Mouse (Mus musculus): ENCODE data around the gene C130026I21Rik. TPM values are rescaled to one million over a fixed set of nuclear protein-coding genes. Genes with fewer than 3 reads are reported as not detected.
"Not testable (repeated sequence)": the region's sequence is repeated elsewhere in the genome, so short reads cannot be mapped to it uniquely, and the experiment has no call there.

C130026I21Rik gene
- total RNA-seq, 2 experiments from 2014 or later: 0.50 to 1.7 TPM

DNA sequence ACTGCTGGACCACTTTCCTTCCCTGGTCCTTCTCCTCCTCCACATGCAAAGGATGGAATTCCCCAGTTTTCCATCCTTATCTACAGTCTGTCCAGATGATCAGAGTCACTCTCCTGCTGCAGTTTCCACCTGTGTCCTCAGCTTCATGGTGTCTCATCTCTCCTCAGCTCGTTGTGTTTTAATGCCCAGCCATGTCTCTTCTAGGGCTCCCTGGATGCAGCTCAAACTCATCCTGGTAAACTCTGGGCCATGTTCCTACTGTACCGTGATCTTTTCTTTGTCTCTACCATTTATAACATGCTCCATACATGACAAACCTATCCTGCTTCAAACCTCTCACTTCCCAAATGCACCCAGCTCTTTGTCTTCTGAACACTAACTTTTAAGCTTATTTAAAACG lies 198.7 kb downstream of the C130026I21Rik start:
- DNase-seq; intact Hi-C loops (cut with DNase I): not testable (repeated sequence)

DNA sequence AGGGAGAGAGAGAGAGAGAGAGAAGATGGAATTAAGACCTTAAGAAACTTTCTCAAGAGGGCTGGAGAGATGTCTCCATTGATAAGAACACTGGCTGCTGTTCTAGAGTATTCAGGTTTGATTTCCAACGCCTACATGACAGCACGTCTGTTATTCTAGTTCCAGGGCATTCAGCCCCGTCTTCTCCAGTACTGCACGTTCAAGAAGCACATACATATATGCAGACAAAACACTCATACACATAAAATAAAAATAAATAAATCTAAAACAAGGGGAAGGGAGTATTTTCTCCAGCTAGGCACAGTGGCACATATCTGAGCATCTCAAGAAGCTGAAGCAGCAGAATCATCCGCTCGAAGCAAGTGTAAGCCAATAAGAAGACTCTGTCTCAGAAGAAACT lies 234.6 kb downstream of the C130026I21Rik start:
- intact Hi-C loops (cut with DNase I); DNase-seq: not testable (repeated sequence)

DNA sequence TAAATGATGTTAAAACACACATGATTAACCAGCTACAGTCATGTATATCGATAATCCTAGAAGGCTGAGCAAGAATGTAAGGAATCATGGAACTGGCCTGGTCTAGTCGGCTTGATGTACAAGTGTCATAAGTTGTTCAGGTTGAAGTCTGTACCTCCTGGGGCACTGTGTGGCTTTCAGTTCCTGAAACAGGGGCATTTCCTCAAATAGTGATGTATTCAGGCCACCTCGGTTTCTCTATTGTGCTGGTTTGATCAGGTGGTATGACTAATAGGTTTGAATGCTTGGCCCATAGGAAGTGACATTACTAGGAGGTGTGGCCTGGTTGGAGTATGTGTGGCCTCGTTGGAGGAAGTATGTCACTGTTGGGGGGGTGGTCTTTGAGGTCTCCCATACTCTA lies 236.0 kb downstream of the C130026I21Rik start:
- DNase-seq: not testable (repeated sequence)

GRCm38 (mm10) chr1:85033616-85034015 lies 236.8 kb downstream of the C130026I21Rik start:
- intact Hi-C loops (cut with DNase I); DNase-seq: not testable (repeated sequence)

More for the DNA sequence above, 236.0 kb downstream of the C130026I21Rik start:
- intact Hi-C loops (cut with DNase I): not testable (repeated sequence)

- DNase-seq; intact Hi-C loops (cut with DNase I): not testable (repeated sequence)
Observed at GRCm38 (mm10) chr1:85030211-85030610, 240.2 kb downstream of the C130026I21Rik start.

GRCm38 (mm10) chr1:85011933-85012332 lies 258.4 kb downstream of the C130026I21Rik start:
- DNase-seq; intact Hi-C loops (cut with DNase I): not testable (repeated sequence)

DNA sequence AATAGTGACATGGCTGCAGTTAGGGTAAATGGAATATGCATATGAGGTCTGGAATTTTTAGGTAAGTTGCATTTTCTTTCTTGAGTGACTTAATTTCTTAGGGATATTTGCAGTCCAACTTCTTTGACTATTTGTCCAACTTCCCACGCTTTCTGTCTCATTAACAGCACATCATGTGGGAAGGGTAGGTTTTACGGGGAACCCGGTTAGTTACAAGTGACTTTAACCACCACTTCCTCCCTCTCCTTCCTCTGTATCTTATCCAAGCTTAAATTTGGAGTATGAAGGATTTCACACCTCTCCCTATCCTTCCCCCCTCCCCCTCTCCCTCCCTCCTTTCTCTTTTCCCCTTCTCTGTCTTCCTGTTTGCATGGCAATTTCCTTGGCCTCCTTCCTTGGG lies 259.4 kb downstream of the C130026I21Rik start:
- intact Hi-C loops (cut with DNase I); DNase-seq: not testable (repeated sequence)

- DNase-seq; intact Hi-C loops (cut with DNase I): not testable (repeated sequence)
Observed at GRCm38 (mm10) chr1:85007737-85008136, 262.6 kb downstream of the C130026I21Rik start.

GRCm38 (mm10) chr1:84999241-84999640 lies 271.1 kb downstream of the C130026I21Rik start:
- intact Hi-C loops (cut with DNase I); DNase-seq: not testable (repeated sequence)

DNA sequence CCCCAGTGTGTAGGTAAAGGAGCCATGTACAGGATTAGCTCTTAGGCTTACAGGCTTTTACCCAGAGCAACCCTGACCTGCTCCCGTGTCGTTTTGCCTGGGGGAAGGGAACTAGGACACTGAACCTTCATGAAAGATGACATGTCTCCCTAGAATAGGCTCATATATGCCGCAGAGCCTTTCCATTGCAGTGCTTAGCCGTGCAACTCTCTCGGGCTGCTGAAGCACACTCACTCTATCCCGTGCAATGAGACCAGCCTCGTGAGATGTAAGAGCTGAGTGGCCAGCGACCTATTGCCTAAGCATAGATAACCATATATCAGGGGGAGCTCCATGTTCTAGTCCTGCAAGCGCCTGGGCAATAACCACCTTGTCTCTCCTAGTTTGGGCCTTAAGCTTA lies 274.1 kb downstream of the C130026I21Rik start:
- DNase-seq; intact Hi-C loops (cut with DNase I): not testable (repeated sequence)

GRCm38 (mm10) chr1:84994461-84994860 lies 275.9 kb downstream of the C130026I21Rik start:
- intact Hi-C loops (cut with DNase I): not testable (repeated sequence)

GRCm38 (mm10) chr1:84993688-84994319 lies 276.6 kb downstream of the C130026I21Rik start:
- intact Hi-C loops (cut with DNase I); DNase-seq: not testable (repeated sequence)

More at GRCm38 (mm10) chr1:84994461-84994860, 275.9 kb downstream of the C130026I21Rik start:
- not testable (repeated sequence) for DNase-seq

GRCm38 (mm10) chr1:84993235-84993634 lies 277.1 kb downstream of the C130026I21Rik start:
- DNase-seq; intact Hi-C loops (cut with DNase I): not testable (repeated sequence)

DNA sequence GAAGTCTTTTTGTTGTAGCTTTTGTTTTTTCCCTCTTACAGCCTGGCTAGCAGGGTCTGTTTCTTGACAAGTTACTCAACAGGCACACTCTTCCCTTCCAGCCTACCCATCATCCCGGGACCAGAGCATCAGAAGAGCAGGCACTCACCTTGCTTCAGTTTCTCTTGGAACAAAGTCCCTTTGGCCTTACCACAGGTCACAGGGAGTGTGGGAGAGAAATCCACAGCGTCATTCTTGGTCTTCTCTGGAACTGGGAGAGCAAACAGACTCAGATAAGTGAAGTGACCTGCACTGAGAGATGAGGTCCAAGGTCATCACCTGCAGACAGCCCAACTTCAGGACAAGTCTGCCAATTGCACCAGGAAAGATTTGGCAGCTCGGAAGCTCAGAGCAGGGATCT lies 277.5 kb downstream of the C130026I21Rik start:
- DNase-seq; intact Hi-C loops (cut with DNase I): not testable (repeated sequence)

- intact Hi-C loops (cut with DNase I); DNase-seq: not testable (repeated sequence)
Observed at GRCm38 (mm10) chr1:84989044-84989443, 281.3 kb downstream of the C130026I21Rik start.

GRCm38 (mm10) chr1:84987729-84988128 lies 282.6 kb downstream of the C130026I21Rik start:
- intact Hi-C loops (cut with DNase I); DNase-seq: not testable (repeated sequence)

DNA sequence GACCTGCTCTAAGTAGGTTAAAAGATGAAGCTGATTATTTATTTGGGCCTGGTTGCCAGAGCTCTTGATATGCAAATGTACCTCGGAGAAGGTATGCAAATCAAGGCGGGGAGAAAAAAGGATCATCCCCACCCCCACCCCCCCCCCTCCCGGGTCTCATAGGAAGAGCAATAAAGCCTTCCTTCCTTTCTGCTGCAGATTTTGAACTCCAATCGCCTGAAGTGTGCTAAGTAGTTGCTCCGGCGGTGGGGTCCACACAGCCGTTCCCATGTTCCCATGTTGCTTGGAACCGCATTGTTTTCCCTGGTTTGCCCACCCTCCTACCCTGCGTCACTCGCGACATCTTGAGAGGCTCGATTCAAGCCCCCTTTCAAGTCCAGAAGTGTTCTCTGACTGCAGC lies 308.6 kb downstream of the C130026I21Rik start:
- intact Hi-C loops (cut with DNase I); DNase-seq: not testable (repeated sequence)

DNA sequence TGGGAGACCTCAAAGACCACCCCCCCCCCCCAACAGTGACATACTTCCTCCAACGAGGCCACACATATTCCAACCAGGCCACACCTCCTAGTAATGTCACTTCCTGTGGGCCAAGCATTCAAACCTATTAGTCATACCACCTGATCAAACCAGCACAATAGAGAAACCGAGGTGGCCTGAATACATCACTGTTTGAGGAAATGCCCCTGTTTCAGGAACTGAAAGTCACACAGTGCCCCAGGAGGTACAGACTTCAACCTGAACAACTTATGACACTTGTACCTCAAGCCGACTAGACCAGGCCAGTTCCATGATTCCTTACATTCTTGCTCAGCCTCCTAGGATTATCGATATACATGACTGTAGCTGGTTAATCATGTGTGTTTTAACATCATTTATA lies 312.7 kb downstream of the C130026I21Rik start:
- intact Hi-C loops (cut with DNase I); DNase-seq: not testable (repeated sequence)

GRCm38 (mm10) chr1:84956771-84957170 lies 313.6 kb downstream of the C130026I21Rik start:
- DNase-seq: not testable (repeated sequence)

GRCm38 (mm10) chr1:84952456-84953181 lies 317.7 kb downstream of the C130026I21Rik start:
- intact Hi-C loops (cut with DNase I): no loop called here
- peak in 1 of 2 experiments; percentile 12 for DNase-seq

More at GRCm38 (mm10) chr1:84956771-84957170, 313.6 kb downstream of the C130026I21Rik start:
- intact Hi-C loops (cut with DNase I): not testable (repeated sequence)

GRCm38 (mm10) chr1:84951566-84951965 lies 318.8 kb downstream of the C130026I21Rik start:
- intact Hi-C loops (cut with DNase I): no loop called here

More at GRCm38 (mm10) chr1:84951566-84951965, 318.8 kb downstream of the C130026I21Rik start:
- no peak for DNase-seq
